ENCODE assay signal across 39 mouse cellular contexts in the genomic region with DNA sequence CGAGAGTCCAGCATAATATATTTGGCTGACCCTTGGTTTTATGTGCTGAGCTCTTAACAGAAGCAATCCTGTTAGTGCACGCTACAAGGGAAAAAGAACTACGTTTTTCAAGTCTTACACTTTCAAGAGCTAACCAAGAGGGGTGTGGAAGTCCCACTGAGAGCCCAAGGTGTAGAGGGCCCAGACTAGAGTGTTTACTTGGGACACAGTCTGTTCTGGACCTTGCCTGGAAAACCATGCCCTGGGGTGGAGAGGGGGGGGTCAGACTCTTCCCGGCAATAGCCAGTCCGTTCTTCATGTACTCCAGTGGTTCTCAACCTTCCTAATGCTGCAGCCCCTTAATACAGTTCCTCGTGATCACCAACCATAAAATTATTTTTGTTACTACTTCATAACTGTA. TPM values are rescaled to one million over a fixed set of nuclear protein-coding genes. Genes with fewer than 3 reads are reported as not detected.
DNase-seq lines count a peak whose midpoint lies in the region; ATAC-seq lines count a peak whose summit lies in the region.
"Had no signal": no experiment of that assay in that cellular context is flagged by ENCODE, and none has a peak within 500 bp of the region (broad histone marks: within the 10 kb centered on the region; RNA-seq: fewer than 3 reads in every experiment).

No protein-coding gene starts in this region.

- H3K4me2 ChIP-seq in heart, embryonic 15.5 days = no peak overlapping the region
- peak overlapping the region; percentile 72 for H3K4me2 ChIP-seq in lung, embryonic 16.5 days (ENCODE audit: low read depth, low read length)
- H3K4me2 ChIP-seq: heart, embryonic 11.5 days; limb, embryonic 15.5 days; liver, embryonic 13.5 days; midbrain, embryonic 12.5 days had no signal

- H3K27me3 ChIP-seq in heart, embryonic 15.5 days = no peaks in the 10 kb centered on the region
- no peaks in the 10 kb centered on the region for H3K27me3 ChIP-seq in lung, embryonic 16.5 days (ENCODE audit: control insufficient read depth, insufficient read depth, low read depth, low read length)
- H3K27me3 ChIP-seq: limb, embryonic 15.5 days; liver, embryonic 13.5 days; neural tube, embryonic 12.5 days; Patski; stomach, embryonic 15.5 days had no signal

- H3K4me1 ChIP-seq in heart, embryonic 15.5 days (replicated peaks) = peaks cover 22% of the 10 kb centered on the region
- peaks cover 21% of the 10 kb centered on the region for H3K4me1 ChIP-seq in lung, embryonic 16.5 days (replicated peaks; ENCODE audit: control insufficient read depth, insufficient read depth, low read length)

- H3K4me3 ChIP-seq in heart, embryonic 15.5 days = 0 out of 2 replicates have a peak overlapping the region, but pooled peaks have one; percentile 62
- H3K4me3 ChIP-seq in lung, embryonic 16.5 days (ENCODE audit: low read length) = peak overlapping the region; percentile 63
- H3K4me3 ChIP-seq: erythroblast, embryonic 14.5 days; hindbrain, embryonic 13.5 days; liver, embryonic 13.5 days; megakaryocyte, embryonic 14.5 days; midbrain, embryonic 12.5 days; myocyte; neural tube, embryonic 12.5 days; stomach, embryonic 15.5 days had no signal

- no peaks in the 10 kb centered on the region for H3K36me3 ChIP-seq in heart, embryonic 15.5 days
- H3K36me3 ChIP-seq in lung, embryonic 16.5 days (ENCODE audit: control insufficient read depth, insufficient read depth, low read length) = no peaks in the 10 kb centered on the region
- H3K36me3 ChIP-seq: hindbrain, embryonic 13.5 days; limb, embryonic 10.5 days; limb, embryonic 15.5 days; liver, embryonic 13.5 days; midbrain, embryonic 12.5 days; neural tube, embryonic 12.5 days; stomach, embryonic 15.5 days had no signal

- no peak overlapping the region for H3K9ac ChIP-seq in heart, embryonic 15.5 days
- H3K9ac ChIP-seq in lung, embryonic 16.5 days (ENCODE audit: low read length) = peak overlapping the region; percentile 76
- H3K9ac ChIP-seq: hindbrain, embryonic 13.5 days; limb, embryonic 15.5 days; liver, embryonic 13.5 days; midbrain, embryonic 12.5 days; neural tube, embryonic 12.5 days; stomach, embryonic 15.5 days had no signal

- WGBS in heart, embryonic 15.5 days = 82% methylated on average over 6 of the region's 6 CpGs
- WGBS in lung, embryonic 16.5 days = 47% methylated on average over 6 of the region's 6 CpGs

- no peak overlapping the region for H3K27ac ChIP-seq in heart, embryonic 15.5 days
- peak overlapping the region; percentile 31 for H3K27ac ChIP-seq in lung, embryonic 16.5 days (ENCODE audit: low read length)
- H3K27ac ChIP-seq: hindbrain, embryonic 13.5 days; kidney, postnatal 0 days; limb, embryonic 10.5 days; limb, embryonic 15.5 days; liver, embryonic 13.5 days; midbrain, embryonic 12.5 days; neural tube, embryonic 12.5 days; stomach, embryonic 15.5 days had no signal

- no peak for DNase-seq in heart, postnatal 4 days
- DNase-seq in lung, adult 18-20 months = peak; percentile 73 to 83
- DNase-seq in lung, postnatal 14 days = no peak
- no peak for DNase-seq in layer of hippocampus, postnatal 10 days (ENCODE audit: low spot score in 2 of 2)
- no peak for DNase-seq in layer of hippocampus, postnatal 25 days (ENCODE audit: extremely low spot score in 1 of 2, low spot score in 1 of 2)
- DNase-seq: adrenal gland, postnatal 25 days; cerebellum, adult 2 months; cerebellum, postnatal 14 days; gastrocnemius, postnatal 14 days; heart, postnatal 36 days; kidney, postnatal 4 days; liver, embryonic 13.5 days; retina, postnatal 1 day; right cerebral cortex, postnatal 25 days had no signal

- H3K9me3 ChIP-seq in heart, embryonic 15.5 days (replicated peaks) = no peaks in the 10 kb centered on the region
- no peaks in the 10 kb centered on the region for H3K9me3 ChIP-seq in lung, embryonic 16.5 days (ENCODE audit: control insufficient read depth, low read length)
- H3K9me3 ChIP-seq: hindbrain, embryonic 13.5 days; limb, embryonic 10.5 days; limb, embryonic 15.5 days; liver, embryonic 13.5 days; megakaryocyte, embryonic 14.5 days; midbrain, embryonic 12.5 days; neural tube, embryonic 12.5 days; stomach, embryonic 15.5 days had no signal

- ATAC-seq in heart, embryonic 15.5 days (replicated peaks; ENCODE audit: insufficient number of reproducible peaks, insufficient read depth, low FRiP score, low read depth) = no peak
- no peak for ATAC-seq in lung, embryonic 16.5 days (ENCODE audit: low read depth)
- ATAC-seq: forebrain, embryonic 16.5 days; intestine, postnatal 0 days; Patski had no signal

RNA-seq across cellular contexts. Expression of a gene that starts 1.6 kb away (rescaled TPM):
- polyA plus RNA-seq in heart, embryonic 15.5 days (2015; fragmentation: Nextera tagmentation; extraction: Ambion mirVana) = 7.6 and 8.9 TPM in 2 replicates
- 10 to 100 TPM in 1 of 2 experiments, 1 to 10 TPM in 1; 10.0 to 10.7 TPM for total RNA-seq in heart, postnatal 4 days (2021)
- polyA plus RNA-seq in lung, embryonic 16.5 days (2015; fragmentation: Nextera tagmentation; extraction: Ambion mirVana) = 53.8 and 55.8 TPM in 2 replicates
- total RNA-seq in layer of hippocampus, postnatal 10 days (2021) = 1 to 10 TPM; 4.1 to 5.3 TPM
- 1 to 10 TPM; 3.0 to 4.3 TPM for total RNA-seq in layer of hippocampus, postnatal 25 days (2021)
- total RNA-seq: granulocyte monocyte progenitor cell, adult 5-6 weeks had no signal

RNA-seq across cellular contexts. Expression of a gene that starts 8.5 kb away (rescaled TPM):
- polyA plus RNA-seq in heart, embryonic 15.5 days (2015; fragmentation: Nextera tagmentation; extraction: Ambion mirVana) = 1.00 and 1.7 TPM in 2 replicates
- total RNA-seq in heart, postnatal 4 days (2021) = 1 to 10 TPM; 1.1 to 1.2 TPM
- polyA plus RNA-seq in lung, embryonic 16.5 days (2015; fragmentation: Nextera tagmentation; extraction: Ambion mirVana) = 4.7 and 4.8 TPM in 2 replicates
- under 1 TPM; 0.13 to 0.43 TPM for total RNA-seq in layer of hippocampus, postnatal 10 days (2021)
- total RNA-seq in layer of hippocampus, postnatal 25 days (2021) = under 1 TPM; 0.17 to 0.40 TPM
- total RNA-seq: MEL had no signal
- polyA plus RNA-seq: erythroblast, embryonic 14.5 days had no signal

RNA-seq across cellular contexts. Expression of a gene that starts 22.8 kb away (rescaled TPM):
- not detected in 2 replicates for polyA plus RNA-seq in heart, embryonic 15.5 days (2015; fragmentation: Nextera tagmentation; extraction: Ambion mirVana)
- total RNA-seq in heart, postnatal 4 days (2021) = not detected
- polyA plus RNA-seq in lung, embryonic 16.5 days (2015; fragmentation: Nextera tagmentation; extraction: Ambion mirVana) = not detected in 2 replicates
- not detected for total RNA-seq in layer of hippocampus, postnatal 10 days (2021)
- not detected for total RNA-seq in layer of hippocampus, postnatal 25 days (2021)
- total RNA-seq: adrenal gland, adult 18-20 months; adrenal gland, postnatal 25 days; gastrocnemius, postnatal 14 days; granulocyte monocyte progenitor cell, adult 5-6 weeks; heart, postnatal 36 days; layer of hippocampus, adult 8-10 months; left cerebral cortex, postnatal 10 days; MEL; midbrain, postnatal 0 days had no signal
- polyA plus RNA-seq: cerebellum, adult 2 months; cortical plate, adult 2 months; embryonic facial prominence, embryonic 14.5 days; erythroblast, embryonic 14.5 days; forebrain, embryonic 11.5 days; forebrain, embryonic 16.5 days; heart, embryonic 11.5 days; hindbrain, embryonic 13.5 days; limb, embryonic 10.5 days; limb, embryonic 15.5 days; liver, embryonic 13.5 days; midbrain, embryonic 12.5 days; midbrain, postnatal 0 days; myocyte; neural tube, embryonic 12.5 days had no signal

RNA-seq across cellular contexts. Expression of a gene that starts 35.6 kb away (rescaled TPM):
- 13.2 and 13.6 TPM in 2 replicates for polyA plus RNA-seq in heart, embryonic 15.5 days (2015; fragmentation: Nextera tagmentation; extraction: Ambion mirVana)
- 1 to 10 TPM; 7.6 to 8.8 TPM for total RNA-seq in heart, postnatal 4 days (2021)
- polyA plus RNA-seq in lung, embryonic 16.5 days (2015; fragmentation: Nextera tagmentation; extraction: Ambion mirVana) = 20.1 and 22.2 TPM in 2 replicates
- 10 to 100 TPM; 19.3 to 21.3 TPM for total RNA-seq in layer of hippocampus, postnatal 10 days (2021)
- 10 to 100 TPM; 15.5 to 20.3 TPM for total RNA-seq in layer of hippocampus, postnatal 25 days (2021)

RNA-seq across cellular contexts. Expression of a gene that starts 39.1 kb away (rescaled TPM):
- polyA plus RNA-seq in heart, embryonic 15.5 days (2015; fragmentation: Nextera tagmentation; extraction: Ambion mirVana) = 0.09 and 0.19 TPM in 2 replicates
- under 1 TPM in 1 of 2 experiments, not detected in 1; 0.36 TPM for total RNA-seq in heart, postnatal 4 days (2021)
- 0.35 TPM in 1 of 2 replicates, not detected in the other for polyA plus RNA-seq in lung, embryonic 16.5 days (2015; fragmentation: Nextera tagmentation; extraction: Ambion mirVana)
- 1 to 10 TPM; 4.6 to 5.3 TPM for total RNA-seq in layer of hippocampus, postnatal 10 days (2021)
- total RNA-seq in layer of hippocampus, postnatal 25 days (2021) = 1 to 10 TPM; 2.0 to 2.5 TPM
- total RNA-seq: adrenal gland, postnatal 25 days; granulocyte monocyte progenitor cell, adult 5-6 weeks; MEL had no signal
- polyA plus RNA-seq: liver, embryonic 13.5 days had no signal

Comparison
In these comparisons a context has a peak if more than half of its experiments do, and no peak if none do; other contexts are left out.
1. DNase-seq: peak in lung, adult 18-20 months (2 of 2); none in heart, postnatal 4 days (single experiment), lung, postnatal 14 days (single experiment), layer of hippocampus, postnatal 10 days (0 of 2) and layer of hippocampus, postnatal 25 days (0 of 2).